ENCODE assay signal across 16 mouse cellular contexts in the genomic region with DNA sequence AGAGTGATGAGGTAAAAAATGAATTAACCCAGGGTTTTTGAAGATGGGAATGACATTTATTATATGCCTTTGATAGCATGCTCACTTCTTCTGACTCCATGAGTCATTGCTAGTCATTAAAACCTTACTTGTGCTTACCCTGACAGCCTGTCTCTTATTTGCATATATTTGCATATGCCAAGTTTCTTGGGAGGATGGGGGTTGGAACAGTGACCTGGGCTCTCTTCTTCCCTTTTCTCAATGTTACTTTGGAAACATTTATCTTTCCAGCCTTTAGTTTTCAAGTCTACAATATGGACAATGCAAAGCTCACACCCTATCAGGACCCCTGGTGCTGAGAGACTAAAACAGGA.
"Had no signal": no experiment of that assay in that cellular context is flagged by ENCODE, and none has a peak within 500 bp of the region (broad histone marks: within the 10 kb centered on the region; RNA-seq: fewer than 3 reads in every experiment).

No protein-coding gene starts in this region.

- H3K27ac ChIP-seq: lung, embryonic 15.5 days; macrophage; midbrain, embryonic 13.5 days; midbrain, embryonic 15.5 days; neural tube, embryonic 12.5 days; stomach, embryonic 15.5 days; stomach, postnatal 0 days had no signal

- H3K9me3 ChIP-seq: lung, embryonic 15.5 days; megakaryocyte, embryonic 14.5 days; midbrain, embryonic 13.5 days; midbrain, embryonic 15.5 days; neural tube, embryonic 12.5 days; stomach, embryonic 15.5 days had no signal

- H3K4me1 ChIP-seq: lung, embryonic 15.5 days; megakaryocyte, embryonic 14.5 days; midbrain, embryonic 15.5 days; neural tube, embryonic 12.5 days; stomach, embryonic 15.5 days had no signal

- H3K4me3 ChIP-seq: lung, embryonic 15.5 days; megakaryocyte, embryonic 14.5 days; midbrain, embryonic 13.5 days; midbrain, embryonic 15.5 days; neural tube, embryonic 12.5 days; stomach, embryonic 15.5 days had no signal

- H3K27me3 ChIP-seq: lung, embryonic 15.5 days; megakaryocyte, embryonic 14.5 days; midbrain, embryonic 13.5 days; midbrain, embryonic 15.5 days; neural tube, embryonic 12.5 days; stomach, embryonic 15.5 days had no signal

- H3K36me3 ChIP-seq: lung, embryonic 15.5 days; midbrain, embryonic 15.5 days; neural tube, embryonic 12.5 days; stomach, embryonic 15.5 days had no signal

- ATAC-seq: lung, postnatal 0 days; midbrain, embryonic 13.5 days; midbrain, embryonic 15.5 days had no signal

- H3K9ac ChIP-seq: lung, embryonic 15.5 days; midbrain, embryonic 13.5 days; midbrain, embryonic 15.5 days; neural tube, embryonic 12.5 days; stomach, embryonic 15.5 days had no signal

- DNase-seq: lung, adult 2 months; lung, postnatal 14 days; lung, postnatal 36 days; thymus, adult 2 months; thymus, postnatal 25 days; thymus, postnatal 4 days had no signal

- H3K4me2 ChIP-seq: lung, embryonic 15.5 days; midbrain, embryonic 11.5 days; midbrain, embryonic 13.5 days; midbrain, embryonic 15.5 days; neural tube, embryonic 12.5 days; stomach, embryonic 15.5 days had no signal
